ENCODE assay signal across 28 mouse cellular contexts in genomic region chr11:109468133-109468532, GRCm38 (mm10). TPM values are rescaled to one million over a fixed set of nuclear protein-coding genes. Genes with fewer than 3 reads are reported as not detected.
DNase-seq lines count a peak whose midpoint lies in the region; ATAC-seq and TF ChIP-seq lines count a peak whose summit lies in the region.
"Had no signal": no experiment of that assay in that cellular context is flagged by ENCODE, and none has a peak within 500 bp of the region (broad histone marks: within the 10 kb centered on the region; RNA-seq: fewer than 3 reads in every experiment).

No protein-coding gene starts in this region.

- TF ChIP-seq POLR2A in liver, adult 2 months (IDR thresholded peaks at IDR 0.05; ENCODE audit: extremely low read depth, insufficient read depth, low read length), result no peak
- no peak for TF ChIP-seq POLR2A in MEL (IDR thresholded peaks at IDR 0.05; ENCODE audit: control insufficient read depth in 1 of 2, insufficient read depth in 1 of 2, low read depth in 1 of 2, low read length in 2 of 2, poor library complexity in 1 of 2)

- H3K9me3 ChIP-seq in MEL (replicated peaks; ENCODE audit: insufficient read depth, low read length), result no peaks in the 10 kb centered on the region
- H3K9me3 ChIP-seq in liver, embryonic 13.5 days (replicated peaks), result no peaks in the 10 kb centered on the region
- H3K9me3 ChIP-seq: embryonic facial prominence, embryonic 15.5 days; forebrain, embryonic 10.5 days; heart, embryonic 12.5 days; limb, embryonic 13.5 days; midbrain, embryonic 12.5 days had no signal

- H3K9ac ChIP-seq in liver, adult 2 months (ENCODE audit: low read depth, low read length), result no peak overlapping the region
- H3K9ac ChIP-seq in MEL (ENCODE audit: control insufficient read depth, low read depth, low read length, poor library complexity, severe bottlenecking), result no peak overlapping the region
- peak overlapping the region; percentile 7; the same call in 1 of the 2 replicates for H3K9ac ChIP-seq in liver, embryonic 13.5 days
- H3K9ac ChIP-seq: embryonic facial prominence, embryonic 15.5 days; heart, embryonic 12.5 days; limb, embryonic 13.5 days; midbrain, embryonic 12.5 days had no signal

- H3K27me3 ChIP-seq in liver, adult 2 months (ENCODE audit: control insufficient read depth, insufficient read depth, low read length), result no peaks in the 10 kb centered on the region
- no peaks in the 10 kb centered on the region for H3K27me3 ChIP-seq in MEL (ENCODE audit: control insufficient read depth in 1 of 2, insufficient read depth in 2 of 2, low read length in 2 of 2)
- no peaks in the 10 kb centered on the region for H3K27me3 ChIP-seq in liver, embryonic 13.5 days
- H3K27me3 ChIP-seq in splenic B cell, adult 2 months (ENCODE audit: control insufficient read depth, insufficient read depth, low read length, poor library complexity, severe bottlenecking), result no peaks in the 10 kb centered on the region
- H3K27me3 ChIP-seq: heart, embryonic 12.5 days had no signal

- TF ChIP-seq CTCF in liver, adult 2 months (IDR thresholded peaks at IDR 0.05; ENCODE audit: low read depth, low read length), result no peak
- no peak for TF ChIP-seq CTCF in MEL (IDR thresholded peaks at IDR 0.05 in 2 of 3, conservative IDR thresholded peaks at IDR 0.05 in 1 of 3; ENCODE audit: control insufficient read depth in 1 of 3, insufficient read depth in 1 of 3, low read depth in 2 of 3, low read length in 3 of 3, poor library complexity in 1 of 3, severe bottlenecking in 1 of 3)

- TF ChIP-seq RAD21 in MEL (IDR thresholded peaks at IDR 0.05; ENCODE audit: low read depth, low read length), result no peak

- no peak for ATAC-seq in liver, embryonic 13.5 days (ENCODE audit: low read depth)
- ATAC-seq: hindbrain, postnatal 0 days; intestine, embryonic 16.5 days had no signal

- H3K4me2 ChIP-seq in liver, embryonic 13.5 days, result 0 out of 2 replicates have a peak overlapping the region, but pooled peaks have one; percentile 96
- H3K4me2 ChIP-seq: embryonic facial prominence, embryonic 15.5 days; heart, embryonic 12.5 days; limb, embryonic 13.5 days; midbrain, embryonic 12.5 days had no signal

- no peak overlapping the region for H3K27ac ChIP-seq in liver, adult 2 months (replicated peaks; ENCODE audit: insufficient read depth, low read depth, low read length)
- H3K27ac ChIP-seq in MEL (ENCODE audit: control insufficient read depth, low read depth, low read length), result no peak overlapping the region
- peak overlapping the region; percentile 67 for H3K27ac ChIP-seq in liver, embryonic 13.5 days
- H3K27ac ChIP-seq: embryonic facial prominence, embryonic 15.5 days; forebrain, embryonic 10.5 days; gastrocnemius, adult 2 months; hindbrain, postnatal 0 days; limb, embryonic 13.5 days; midbrain, embryonic 12.5 days had no signal

- H3K79me2 ChIP-seq in liver, adult 2 months (ENCODE audit: control insufficient read depth, insufficient read depth, low read length), result peaks cover 5% of the 10 kb centered on the region; the same call in 1 of the 2 replicates
- peaks cover 48% of the 10 kb centered on the region for H3K79me2 ChIP-seq in MEL (ENCODE audit: control insufficient read depth, insufficient read depth, low read length, poor library complexity)

- H3K36me3 ChIP-seq in liver, adult 2 months (ENCODE audit: control insufficient read depth, insufficient read depth, low read length), result no peaks in the 10 kb centered on the region
- H3K36me3 ChIP-seq in MEL (ENCODE audit: control insufficient read depth in 1 of 2, insufficient read depth in 2 of 2, low read length in 2 of 2), result peaks cover 4 to 35% of the 10 kb centered on the region in 2 experiments; a peak in 3 of 4 replicates
- peaks cover 57% of the 10 kb centered on the region for H3K36me3 ChIP-seq in liver, embryonic 13.5 days
- peaks cover under 1% of the 10 kb centered on the region; the same call in 1 of the 2 replicates for H3K36me3 ChIP-seq in splenic B cell, adult 2 months (ENCODE audit: control insufficient read depth, insufficient read depth, low read length, poor library complexity, severe bottlenecking)
- H3K36me3 ChIP-seq: embryonic facial prominence, embryonic 15.5 days; limb, embryonic 13.5 days; midbrain, embryonic 12.5 days had no signal

- H3K4me3 ChIP-seq in liver, adult 2 months (ENCODE audit: insufficient read depth, low read depth, low read length), result no peak overlapping the region
- no peak overlapping the region for H3K4me3 ChIP-seq in MEL (ENCODE audit: control insufficient read depth in 1 of 2, insufficient read depth in 1 of 2, low read depth in 2 of 2, low read length in 2 of 2)
- H3K4me3 ChIP-seq in liver, embryonic 13.5 days (replicated peaks), result no peak overlapping the region
- H3K4me3 ChIP-seq: embryonic facial prominence, embryonic 15.5 days; forebrain, embryonic 10.5 days; gastrocnemius, adult 2 months; heart, embryonic 12.5 days; limb, embryonic 13.5 days; midbrain, embryonic 12.5 days had no signal

- TF ChIP-seq EP300 in MEL (IDR thresholded peaks at IDR 0.05; ENCODE audit: low read depth in 1 of 2, low read length in 2 of 2), result peak in 1 of 2 experiments; percentile 26; a peak in 1 of 4 replicates

- peaks cover 1% of the 10 kb centered on the region; the same call in 1 of the 2 replicates for H3K4me1 ChIP-seq in liver, adult 2 months (ENCODE audit: control insufficient read depth, insufficient read depth, low read length)
- peaks cover 15 to 43% of the 10 kb centered on the region in 2 experiments for H3K4me1 ChIP-seq in MEL (ENCODE audit: control insufficient read depth in 1 of 2, insufficient read depth in 2 of 2, low read length in 2 of 2)
- H3K4me1 ChIP-seq in liver, embryonic 13.5 days (replicated peaks), result peaks cover 75% of the 10 kb centered on the region

- 31% methylated on average over 5 of the region's 5 CpGs for WGBS in liver, adult 2 months
- WGBS in liver, embryonic 13.5 days (ENCODE audit: insufficient replicate concordance), result 66% methylated on average over 5 of the region's 5 CpGs

- peak; percentile 52 for DNase-seq in liver, adult 2 months (ENCODE audit: extremely low read depth, low read depth, low spot score)
- DNase-seq in liver, result no peak
- DNase-seq in MEL (ENCODE audit: low read depth, low spot score), result no peak
- no peak for DNase-seq in liver, embryonic 13.5 days
- DNase-seq in splenic B cell, adult 2 months (ENCODE audit: low read depth, low spot score), result peak; percentile 50
- DNase-seq in urinary bladder, adult 2 months (ENCODE audit: low spot score), result no peak
- DNase-seq in gastrocnemius, postnatal 25 days, result no peak
- DNase-seq: adrenal gland, postnatal 25 days; cerebellum, adult 9-10 months; gastrocnemius, adult 2 months; heart, postnatal 10 days; kidney, adult 9 months; kidney, postnatal 36 days; right cerebral cortex, postnatal 14 days had no signal

TF ChIP-seq in MEL, 35 proteins besides CTCF, POLR2A, EP300 and RAD21:
- TF ChIP-seq ZNF384 (IDR thresholded peaks at IDR 0.05; ENCODE audit: low read depth, low read length) (peak; percentile 91), NELFE (IDR thresholded peaks at IDR 0.05; ENCODE audit: low read depth, low read length) (no peak), GABPA (IDR thresholded peaks at IDR 0.05; ENCODE audit: low read depth, low read length) (no peak), MAX (IDR thresholded peaks at IDR 0.05; ENCODE audit: low read length) (no peak)

RNA-seq across cellular contexts. Expression of gene Arsg, which starts 5.0 kb away (rescaled TPM):
- total RNA-seq in liver, adult 2 months (2014; rRNA removed), result 8.1 and 9.9 TPM in 2 replicates
- 8.5 and 9.1 TPM in 2 replicates for polyA plus RNA-seq in liver, adult 2 months (2012; rRNA removed)
- 3.7 and 3.9 TPM in 2 replicates for total RNA-seq in MEL (2012; rRNA removed)
- 1 to 10 TPM in 1 of 2 experiments, not detected in 1; 5.2 TPM for polyA plus RNA-seq in MEL (2012; ENCODE audit: insufficient read depth in 1 of 2, insufficient read length in 2 of 2, low read depth in 1 of 2, low replicate concordance in 2 of 2, missing spikeins in 1 of 2)
- polyA plus RNA-seq in liver, embryonic 13.5 days (2015; fragmentation: Nextera tagmentation; extraction: Ambion mirVana), result 2.8 and 3.2 TPM in 2 replicates
- polyA plus RNA-seq in urinary bladder, adult 2 months (2012; rRNA removed), result 6.7 and 7.0 TPM in 2 replicates
- total RNA-seq in gastrocnemius, postnatal 25 days (2021), result 1 to 10 TPM; 2.6 to 4.7 TPM

RNA-seq across cellular contexts. Expression of gene Slc16a6, which starts 5.3 kb away (rescaled TPM):
- 1.4 and 1.5 TPM in 2 replicates for total RNA-seq in liver, adult 2 months (2014; rRNA removed)
- 1.9 and 2.2 TPM in 2 replicates for polyA plus RNA-seq in liver, adult 2 months (2012; rRNA removed)
- total RNA-seq in MEL (2012; rRNA removed), result 29.6 and 34.0 TPM in 2 replicates
- polyA plus RNA-seq in MEL (2012; ENCODE audit: insufficient read depth in 1 of 2, insufficient read length in 2 of 2, low read depth in 1 of 2, low replicate concordance in 2 of 2, missing spikeins in 1 of 2), result 10 to 100 TPM in 1 of 2 experiments, not detected in 1; 41.6 TPM
- 47.0 and 51.9 TPM in 2 replicates for polyA plus RNA-seq in liver, embryonic 13.5 days (2015; fragmentation: Nextera tagmentation; extraction: Ambion mirVana)
- polyA plus RNA-seq in urinary bladder, adult 2 months (2012; rRNA removed), result 1.2 and 2.4 TPM in 2 replicates
- 10 to 100 TPM in 1 of 2 experiments, 1 to 10 TPM in 1; 7.0 to 11.5 TPM for total RNA-seq in gastrocnemius, postnatal 25 days (2021)

RNA-seq across cellular contexts. Expression of gene Amz2, which starts 42.4 kb away (rescaled TPM):
- 10.8 and 16.0 TPM in 2 replicates for total RNA-seq in liver, adult 2 months (2014; rRNA removed)
- 13.3 and 14.8 TPM in 2 replicates for polyA plus RNA-seq in liver, adult 2 months (2012; rRNA removed)
- total RNA-seq in MEL (2012; rRNA removed), result 40.2 and 41.6 TPM in 2 replicates
- 1,000 to 10,000 TPM in 1 of 2 experiments, 10 to 100 TPM in 1; 47.1 to 1,743 TPM for polyA plus RNA-seq in MEL (2012; ENCODE audit: insufficient read depth in 1 of 2, insufficient read length in 2 of 2, low read depth in 1 of 2, low replicate concordance in 2 of 2, missing spikeins in 1 of 2)
- 14.6 and 18.4 TPM in 2 replicates for polyA plus RNA-seq in liver, embryonic 13.5 days (2015; fragmentation: Nextera tagmentation; extraction: Ambion mirVana)
- polyA plus RNA-seq in urinary bladder, adult 2 months (2012; rRNA removed), result 46.3 and 47.4 TPM in 2 replicates
- 10 to 100 TPM; 54.0 to 63.0 TPM for total RNA-seq in gastrocnemius, postnatal 25 days (2021)

RNA-seq across cellular contexts. Expression of gene 9930022D16Rik, which starts 54.4 kb away (rescaled TPM):
- not detected in 2 replicates for total RNA-seq in liver, adult 2 months (2014; rRNA removed)
- not detected in 2 replicates for polyA plus RNA-seq in liver, adult 2 months (2012; rRNA removed)
- 0.04 and 0.10 TPM in 2 replicates for total RNA-seq in MEL (2012; rRNA removed)
- not detected for polyA plus RNA-seq in MEL (2012; ENCODE audit: insufficient read depth in 1 of 2, insufficient read length in 2 of 2, low read depth in 1 of 2, low replicate concordance in 2 of 2, missing spikeins in 1 of 2)
- polyA plus RNA-seq in liver, embryonic 13.5 days (2015; fragmentation: Nextera tagmentation; extraction: Ambion mirVana), result not detected in 2 replicates
- not detected in 2 replicates for polyA plus RNA-seq in urinary bladder, adult 2 months (2012; rRNA removed)
- total RNA-seq in gastrocnemius, postnatal 25 days (2021), result not detected
- total RNA-seq: adrenal gland, postnatal 25 days; gastrocnemius, adult 2 months; heart, postnatal 10 days; hindbrain, postnatal 0 days; left cerebral cortex, postnatal 14 days; megakaryocyte progenitor cell, adult 5-6 weeks had no signal
- polyA plus RNA-seq: C2C12; embryonic facial prominence, embryonic 15.5 days; forebrain, embryonic 10.5 days; gonadal fat pad, adult 2 months; heart, embryonic 12.5 days; hindbrain, embryonic 11.5 days; hindbrain, postnatal 0 days; intestine, embryonic 16.5 days; limb, embryonic 13.5 days; lung, embryonic 16.5 days; midbrain, embryonic 12.5 days; testis, adult 2 months had no signal

Comparison
In these comparisons a context has a peak if more than half of its experiments do, and no peak if none do; other contexts are left out.
1. DNase-seq: peak in liver, adult 2 months (single experiment) and splenic B cell, adult 2 months (single experiment); none in liver (single experiment), MEL (single experiment), liver, embryonic 13.5 days (single experiment), urinary bladder, adult 2 months (single experiment) and gastrocnemius, postnatal 25 days (single experiment).